Mouse (Mus musculus): ENCODE data around the gene Mical2. TPM values are rescaled to one million over a fixed set of nuclear protein-coding genes. Genes with fewer than 3 reads are reported as not detected.

The Mical2 gene
- total RNA-seq, 2 experiments from 2014 or later, result 124 to 136 TPM

GRCm38 (mm10) chr7:112320052-112320730 is 94.5 kb downstream of the Mical2 start:
- intact Hi-C loops (cut with DNase I), result no loop called here
- TF ChIP-seq CTCF (IDR thresholded peaks at IDR 0.05), result no peak
- Histone ChIP-seq H3K27ac (no peak overlapping the region), H3K4me3 (no peak overlapping the region)
- DNase-seq, result no peak

- TF ChIP-seq CTCF (IDR thresholded peaks at IDR 0.05), result no peak
- DNase-seq, result no peak
- H3K4me3 ChIP-seq, result no peak overlapping the region
- intact Hi-C loops (cut with DNase I), result no loop called here
- no peak overlapping the region for H3K27ac ChIP-seq
Observed at GRCm38 (mm10) chr7:112321798-112322794, 96.4 kb downstream of the Mical2 start.

- TF ChIP-seq CTCF (IDR thresholded peaks at IDR 0.05), result no peak
- intact Hi-C loops (cut with DNase I), result no loop called here
- Histone ChIP-seq H3K4me3 (no peak overlapping the region), H3K27ac (no peak overlapping the region)
- no peak for DNase-seq
Observed at GRCm38 (mm10) chr7:112324577-112324976, 98.9 kb downstream of the Mical2 start.

- Histone ChIP-seq H3K4me3 (no peak overlapping the region), H3K27ac (peak overlapping the region; percentile 53; the same call in 1 of the 2 replicates)
- DNase-seq, result no peak
- no peak for TF ChIP-seq CTCF (IDR thresholded peaks at IDR 0.05)
- intact Hi-C loops (cut with DNase I), result loop anchor here (5.0 kb wide), 3 partner anchors 35 to 145 kb away; partner anchors contain the start of gene Mical2
Observed at GRCm38 (mm10) chr7:112326852-112327251, 101.2 kb downstream of the Mical2 start.

GRCm38 (mm10) chr7:112328969-112329368 is 103.3 kb downstream of the Mical2 start:
- peak; percentile 53 for DNase-seq
- intact Hi-C loops (cut with DNase I), result loop anchor here (2.0 to 5.0 kb wide), 4 partner anchors 37 to 147 kb away; partner anchors contain the start of gene Mical2

GRCm38 (mm10) chr7:112329496-112329895 is 103.8 kb downstream of the Mical2 start:
- TF ChIP-seq CTCF (IDR thresholded peaks at IDR 0.05), result no peak
- Histone ChIP-seq H3K27ac (no peak overlapping the region), H3K4me3 (no peak overlapping the region)
- no peak for DNase-seq
- intact Hi-C loops (cut with DNase I), result loop anchor here (2.0 to 5.0 kb wide), 4 partner anchors 37 to 147 kb away; partner anchors contain the start of gene Mical2

More at GRCm38 (mm10) chr7:112328969-112329368, 103.3 kb downstream of the Mical2 start:
- peak; percentile 82 for TF ChIP-seq CTCF (IDR thresholded peaks at IDR 0.05)
- H3K4me3 ChIP-seq, result no peak overlapping the region
- H3K27ac ChIP-seq, result 0 out of 2 replicates have a peak overlapping the region, but pooled peaks have one; percentile 12

- TF ChIP-seq CTCF (IDR thresholded peaks at IDR 0.05), result no peak
- Histone ChIP-seq H3K27ac (0 out of 2 replicates have a peak overlapping the region, but pooled peaks have one; percentile 24), H3K4me3 (no peak overlapping the region)
- DNase-seq, result no peak
- intact Hi-C loops (cut with DNase I), result no loop called here
Observed at GRCm38 (mm10) chr7:112330935-112331334, 105.3 kb downstream of the Mical2 start.

GRCm38 (mm10) chr7:112331804-112332203 is 106.1 kb downstream of the Mical2 start:
- DNase-seq, result no peak
- TF ChIP-seq CTCF (IDR thresholded peaks at IDR 0.05), result no peak
- no peak overlapping the region for H3K4me3 ChIP-seq
- peak overlapping the region; percentile 71 for H3K27ac ChIP-seq
- intact Hi-C loops (cut with DNase I), result no loop called here

GRCm38 (mm10) chr7:112332426-112332825 is 106.8 kb downstream of the Mical2 start:
- no peak for DNase-seq
- intact Hi-C loops (cut with DNase I), result no loop called here
- H3K4me3 ChIP-seq, result no peak overlapping the region
- peak overlapping the region; percentile 71 for H3K27ac ChIP-seq
- no peak for TF ChIP-seq CTCF (IDR thresholded peaks at IDR 0.05)

- H3K27ac ChIP-seq, result peak overlapping the region; percentile 71
- intact Hi-C loops (cut with DNase I), result no loop called here
- H3K4me3 ChIP-seq, result no peak overlapping the region; the same call in 1 of the 2 replicates
- DNase-seq, result peak; percentile 90
- no peak for TF ChIP-seq CTCF (IDR thresholded peaks at IDR 0.05)
Observed at GRCm38 (mm10) chr7:112333404-112333803, 107.7 kb downstream of the Mical2 start.

- peak; percentile 93 for DNase-seq
- intact Hi-C loops (cut with DNase I), result no loop called here
- peak overlapping the region; percentile 46 for H3K4me3 ChIP-seq
- peak; percentile 7; the same call in 1 of the 2 replicates for TF ChIP-seq CTCF (IDR thresholded peaks at IDR 0.05)
- peak overlapping the region; percentile 79 for H3K27ac ChIP-seq
Observed at GRCm38 (mm10) chr7:112336213-112336631, 110.6 kb downstream of the Mical2 start.

GRCm38 (mm10) chr7:112336769-112337168 is 111.1 kb downstream of the Mical2 start:
- intact Hi-C loops (cut with DNase I), result no loop called here
- H3K4me3 ChIP-seq, result peak overlapping the region; percentile 46
- TF ChIP-seq CTCF (IDR thresholded peaks at IDR 0.05), result no peak
- peak; percentile 75 for DNase-seq
- H3K27ac ChIP-seq, result peak overlapping the region; percentile 79

Measured in gastrocnemius, adult 2 months (tissue).